Mouse (Mus musculus): Measurements from ENCODE around the gene Xpr1.

DNA sequence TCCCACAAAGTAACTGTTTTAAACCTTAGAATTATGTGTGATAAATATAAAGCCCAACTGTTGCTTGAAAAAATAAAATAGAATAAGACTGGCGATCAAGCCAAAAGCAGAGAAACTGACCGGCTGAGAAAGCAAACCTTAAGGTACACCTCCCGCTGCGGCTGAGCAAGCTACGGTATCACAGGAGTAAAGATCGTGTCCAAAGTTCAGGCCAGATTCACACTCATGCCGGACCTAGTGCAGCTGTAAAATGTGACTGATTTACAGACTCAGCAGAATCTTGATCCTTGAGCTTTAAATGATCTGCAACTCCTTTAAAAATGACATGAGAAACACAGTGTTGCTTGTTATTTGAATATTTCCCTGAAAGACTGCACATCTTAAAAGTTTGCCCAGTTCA, 4.8 kb upstream of the Xpr1 start:
- TF ChIP-seq CTCF (IDR thresholded peaks at IDR 0.05; ENCODE audit: low read depth) (no peak), EP300 (IDR thresholded peaks at IDR 0.05; ENCODE audit: low read depth) (no peak)

Measured in liver, embryonic 14.5 days (tissue).